Mouse (Mus musculus) midbrain, embryonic 10.5 days (tissue): Measurements from ENCODE around the gene Glrx2. TPM values are rescaled to one million over a fixed set of nuclear protein-coding genes. Genes with fewer than 3 reads are reported as not detected.
"Not testable (repeated sequence)": the region's sequence is repeated elsewhere in the genome, so short reads cannot be mapped to it uniquely, and the experiment has no call there.

ENCODE experiments used
- DNase-seq: peaks from one replicate; pipeline ENCODE4 v3.0.0-alpha.2; 2017; ENCODE audit warnings: low spot score
- H3K27ac ChIP-seq: fragments of 300-500 bp; sonication (generic); replicated peaks from 2 replicates; pipeline ENCODE4 v1.5.1; 2016; ENCODE audit warnings: mild to moderate bottlenecking
- H3K27me3 ChIP-seq: fragments of 300-500 bp; sonication (generic); 2 replicates; pipeline ENCODE4 v1.6.1; 2016; ENCODE audit warnings: low read depth, mild to moderate bottlenecking; ENCODE audit not compliant: poor library complexity, severe bottlenecking
- H3K36me3 ChIP-seq: fragments of 300-500 bp; sonication (generic); 2 replicates; pipeline ENCODE4 v1.6.1; 2016; ENCODE audit warnings: mild to moderate bottlenecking, moderate library complexity
- H3K4me1 ChIP-seq: fragments of 300-500 bp; sonication (generic); 2 replicates; pipeline ENCODE4 v1.6.1; 2016
- H3K4me3 ChIP-seq: fragments of 300-500 bp; sonication (generic); 2 replicates; pipeline ENCODE4 v1.5.1; 2016; ENCODE audit warnings: mild to moderate bottlenecking, moderate library complexity
- H3K9me3 ChIP-seq: fragments of 300-500 bp; sonication (generic); replicated peaks from 2 replicates; pipeline ENCODE4 v1.6.1; 2016; ENCODE audit warnings: mild to moderate bottlenecking
- WGBS: fragments of 180-500 bp; shearing (Covaris S2); methylation state at CpG from one replicate; pipeline ENCODE4 v1.1.7; 2016; 5-methylcytosine and 5-hydroxymethylcytosine counted together
- polyA plus RNA-seq: library from polyadenylated mRNA; unstranded; fragments of >200 nt; fragmentation: Nextera tagmentation; extraction: Ambion mirVana; gene quantifications from 2 replicates; pipeline ENCODE4 v1.2.1, GENCODE M21; 2016

Glrx2 gene
- 71.4 and 72.5 TPM in 2 replicates for polyA plus RNA-seq

DNA sequence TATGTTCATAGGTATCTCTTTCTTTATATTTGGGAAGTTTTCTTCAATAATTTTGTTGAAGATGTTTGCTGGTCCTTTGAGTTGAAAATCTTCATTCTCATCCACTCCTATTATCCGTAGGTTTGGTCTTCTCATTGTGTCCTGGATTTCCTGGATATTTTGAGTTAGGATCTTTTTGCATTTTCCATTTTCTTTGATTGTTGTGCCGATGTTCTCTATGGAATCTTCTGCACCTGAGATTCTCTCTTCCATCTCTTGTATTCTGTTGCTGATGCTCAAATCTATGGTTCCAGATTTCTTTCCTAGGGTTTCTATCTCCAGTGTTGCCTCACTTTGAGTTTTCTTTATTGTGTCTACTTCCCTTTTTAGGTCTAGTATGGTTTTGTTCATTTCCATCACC is at the start of gene Glrx2:
Gene Glrx2, plus strand, starts transcription at position 301 of the 400 bp plus-strand sequence.
- not testable (repeated sequence) for H3K4me3 ChIP-seq, H3K27me3 ChIP-seq, H3K27ac ChIP-seq, H3K9me3 ChIP-seq, H3K36me3 ChIP-seq, H3K4me1 ChIP-seq, DNase-seq
- WGBS = no CpG with 5 or more reads among the region's 2 CpGs

DNA sequence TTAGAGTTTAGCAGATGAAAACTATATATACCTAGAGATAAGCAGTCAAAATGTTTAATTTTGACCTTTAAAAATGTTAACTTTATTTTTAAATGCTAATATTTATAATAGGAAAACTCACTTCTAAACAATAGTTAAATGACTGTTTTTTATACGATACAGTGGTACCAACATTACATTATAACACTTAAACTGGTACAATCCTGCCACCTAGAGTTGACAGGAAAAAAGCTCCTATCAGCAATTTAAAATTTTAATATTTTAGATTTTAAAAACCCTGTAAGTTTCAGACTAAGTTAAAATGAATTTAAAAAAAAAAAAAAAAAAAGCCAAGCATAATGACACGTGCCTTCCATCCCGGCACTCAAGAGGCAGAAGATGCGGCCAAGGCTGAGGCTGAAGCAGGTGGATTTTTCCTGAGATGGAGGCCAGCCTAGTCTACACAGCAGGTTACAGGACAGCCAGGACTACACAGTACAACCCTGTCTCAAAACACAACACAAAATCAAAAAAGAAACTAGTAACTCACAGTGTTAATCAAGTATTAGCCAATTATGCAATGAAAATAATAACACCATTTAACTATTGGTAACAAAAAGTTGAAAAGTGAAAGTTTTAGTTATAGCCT is 40.3 kb upstream of the Glrx2 start:
- H3K27ac ChIP-seq = no peak overlapping the region

DNA sequence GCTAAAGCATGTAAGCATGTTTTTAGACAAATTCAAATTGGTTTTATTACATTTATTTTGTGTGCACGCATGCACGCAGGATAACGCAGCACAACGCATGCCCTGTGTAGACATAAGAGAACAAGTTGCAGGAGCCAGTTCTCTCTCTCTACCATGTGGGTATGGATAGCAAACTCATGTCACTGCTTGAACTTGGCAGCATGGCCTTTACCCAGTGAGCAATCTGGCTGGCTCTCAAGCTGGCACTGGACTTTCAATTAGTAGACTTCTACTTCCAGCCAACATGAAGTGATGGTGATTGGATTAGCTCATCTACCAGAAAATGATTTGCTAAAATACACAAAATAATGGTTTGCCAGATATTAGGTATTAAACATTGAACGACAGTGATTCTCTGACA is 35.0 kb upstream of the Glrx2 start:
- H3K9me3 ChIP-seq = no peaks in the 10 kb centered on the region
- DNase-seq = no peak
- no peaks in the 10 kb centered on the region for H3K4me1 ChIP-seq
- H3K27ac ChIP-seq = no peak overlapping the region
- no peaks in the 10 kb centered on the region for H3K27me3 ChIP-seq
- H3K4me3 ChIP-seq = no peak overlapping the region
- H3K36me3 ChIP-seq = peaks cover 79% of the 10 kb centered on the region
- 96% methylated on average over 5 of the region's 5 CpGs for WGBS

More for the DNA sequence above, 40.3 kb upstream of the Glrx2 start:
- WGBS = 94% methylated on average over 4 of the region's 4 CpGs
- Histone ChIP-seq H3K27me3 (no peaks in the 10 kb centered on the region), H3K4me1 (no peaks in the 10 kb centered on the region), H3K9me3 (no peaks in the 10 kb centered on the region), H3K36me3 (peaks cover 86% of the 10 kb centered on the region), H3K4me3 (no peak overlapping the region)
- no peak for DNase-seq

DNA sequence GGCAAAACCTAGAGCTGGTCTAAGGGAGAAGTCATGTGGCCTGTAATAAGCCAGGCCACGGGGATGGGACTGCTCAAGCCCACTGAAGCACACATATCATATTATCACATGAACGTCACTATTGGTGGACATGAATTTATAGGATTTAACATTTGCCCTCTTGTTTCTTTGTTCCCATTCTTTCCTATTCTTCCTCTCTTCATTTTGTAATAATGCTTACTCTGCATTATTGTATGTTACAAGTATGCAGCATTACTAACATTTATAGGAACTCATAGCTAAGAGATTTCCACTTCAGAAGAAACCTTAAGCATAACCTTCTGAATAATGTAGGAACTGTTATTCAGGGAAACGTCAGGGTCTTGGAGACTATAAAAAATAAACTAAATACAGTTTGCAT is 31.3 kb upstream of the Glrx2 start:
- 92% methylated on average over 3 of the region's 3 CpGs for WGBS

DNA sequence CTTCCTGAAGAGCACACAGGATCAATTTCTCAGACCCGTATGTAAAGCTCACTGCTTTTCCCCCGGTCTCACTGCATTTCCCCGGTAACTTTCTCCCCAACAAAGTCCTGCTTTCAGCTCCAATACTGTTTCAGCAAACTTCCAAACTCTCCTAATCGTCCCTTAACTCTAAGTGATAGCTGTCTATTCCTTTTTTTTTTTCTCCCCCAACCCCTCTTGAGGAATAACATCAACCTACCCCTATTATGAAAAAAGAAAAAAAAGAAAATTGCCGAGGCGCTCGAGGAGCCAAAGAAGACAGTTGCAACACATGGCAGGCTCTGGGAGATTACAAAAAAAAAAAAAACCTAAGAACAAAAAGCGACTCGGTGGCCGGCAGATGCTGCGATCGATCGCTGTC is 14.4 kb upstream of the Glrx2 start:
- Histone ChIP-seq H3K36me3 (peaks cover 22% of the 10 kb centered on the region), H3K4me3 (peak overlapping the region; percentile 84), H3K27me3 (no peaks in the 10 kb centered on the region), H3K4me1 (peaks cover 20% of the 10 kb centered on the region), H3K27ac (peak overlapping the region; percentile 98), H3K9me3 (no peaks in the 10 kb centered on the region)
- DNase-seq = no peak
- under 1% methylated on average over 13 of the region's 13 CpGs for WGBS

More for the DNA sequence above, 31.3 kb upstream of the Glrx2 start:
- Histone ChIP-seq H3K9me3 (no peaks in the 10 kb centered on the region), H3K4me3 (no peak overlapping the region), H3K36me3 (peaks cover 79% of the 10 kb centered on the region), H3K27ac (no peak overlapping the region), H3K27me3 (no peaks in the 10 kb centered on the region), H3K4me1 (no peaks in the 10 kb centered on the region)
- no peak for DNase-seq

DNA sequence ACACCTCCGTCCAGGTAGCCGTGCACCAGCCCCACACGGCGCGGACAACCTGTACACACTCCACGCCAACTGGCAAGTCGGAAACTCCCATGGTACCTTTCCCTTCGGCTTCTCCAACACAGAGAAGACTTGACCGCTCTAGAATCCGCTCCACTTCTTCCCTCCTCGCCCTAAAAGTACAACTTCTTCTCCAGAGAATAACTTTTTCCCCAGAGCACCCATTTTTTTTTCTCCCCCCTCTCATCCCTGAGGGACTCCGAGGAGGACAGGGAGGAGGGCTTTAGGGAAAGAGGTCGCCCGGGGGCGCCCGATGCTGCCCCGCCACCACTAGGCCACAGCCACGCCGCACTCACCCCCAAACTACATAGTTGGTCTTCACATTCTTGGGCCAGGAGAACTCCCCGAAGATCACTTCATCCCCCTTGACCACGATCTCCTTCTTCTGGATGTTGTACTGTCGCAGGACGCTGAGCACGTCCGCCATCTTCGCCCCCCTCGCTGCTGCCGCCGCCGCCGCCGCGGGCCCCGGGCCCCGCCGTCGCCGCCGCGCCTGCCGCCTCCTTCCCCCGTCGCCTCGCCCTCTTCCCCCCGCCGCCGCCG is 13.9 kb upstream of the Glrx2 start:
- peak overlapping the region; percentile 98 for H3K27ac ChIP-seq
- H3K36me3 ChIP-seq = peaks cover 18% of the 10 kb centered on the region
- no peak for DNase-seq
- WGBS = under 1% methylated on average over 45 of the region's 48 CpGs
- H3K27me3 ChIP-seq = no peaks in the 10 kb centered on the region
- no peaks in the 10 kb centered on the region for H3K9me3 ChIP-seq
- H3K4me1 ChIP-seq = peaks cover 20% of the 10 kb centered on the region
- H3K4me3 ChIP-seq = peak overlapping the region; percentile 84

GRCm38 (mm10) chr1:143702741-143703262 is 13.3 kb upstream of the Glrx2 start, which contains the start of gene Cdc73:
Gene Cdc73, minus strand, starts transcription at chr1:143702893.
- no peaks in the 10 kb centered on the region for H3K27me3 ChIP-seq
- H3K9me3 ChIP-seq = no peaks in the 10 kb centered on the region
- WGBS = under 1% methylated on average over 73 of the region's 74 CpGs
- peaks cover 20% of the 10 kb centered on the region for H3K4me1 ChIP-seq
- H3K27ac ChIP-seq = peak within 1 kb of the TSS; percentile 98
- peak; percentile 90 for DNase-seq
- H3K4me3 ChIP-seq = peak within 1 kb of the TSS; percentile 84
- peaks cover 12% of the 10 kb centered on the region for H3K36me3 ChIP-seq

DNA sequence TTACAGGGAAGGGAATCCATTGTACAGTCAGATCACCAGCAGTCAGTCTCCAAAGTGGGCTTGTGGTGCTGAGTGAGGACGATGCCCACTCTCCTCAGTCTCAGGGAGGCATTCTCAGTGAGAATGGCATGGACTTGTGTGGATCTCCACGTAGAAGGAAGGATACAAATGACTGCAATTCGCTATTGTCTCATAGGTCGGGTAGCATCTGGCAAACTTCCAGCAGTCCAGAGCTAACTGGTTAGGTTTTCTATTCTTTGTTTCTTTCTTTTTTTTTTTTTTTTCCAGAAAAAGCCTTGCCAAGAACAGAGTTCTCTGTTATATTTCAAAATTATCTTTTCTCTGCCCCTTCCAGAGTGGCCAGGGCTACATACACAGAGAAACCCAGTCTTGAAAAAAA is 9.1 kb upstream of the Glrx2 start:
- H3K27me3 ChIP-seq = no peaks in the 10 kb centered on the region
- 82% methylated on average over 4 of the region's 4 CpGs for WGBS

DNA sequence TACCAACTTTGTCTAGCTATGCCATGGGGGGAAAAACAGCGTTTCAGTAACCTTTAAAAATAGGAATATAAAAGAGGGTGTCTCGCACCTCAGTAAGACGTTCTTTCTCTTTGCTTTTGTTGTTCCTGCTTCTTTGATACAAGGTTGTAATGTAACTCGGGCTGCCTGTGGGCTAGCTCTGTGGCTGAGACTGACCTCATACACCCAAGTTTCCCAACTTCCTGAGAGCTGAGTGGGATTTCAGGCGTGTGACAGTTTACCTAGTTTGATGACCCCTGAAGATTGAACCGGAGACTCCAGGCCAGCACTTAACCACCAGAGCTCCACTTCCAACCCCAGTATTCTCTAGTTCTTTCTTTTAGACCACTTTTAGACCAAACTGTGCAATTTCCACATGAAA is 7.8 kb upstream of the Glrx2 start:
- Histone ChIP-seq H3K27me3 (no peaks in the 10 kb centered on the region), H3K4me1 (peaks cover 2% of the 10 kb centered on the region), H3K36me3 (no peaks in the 10 kb centered on the region), H3K9me3 (no peaks in the 10 kb centered on the region), H3K4me3 (no peak overlapping the region), H3K27ac (no peak overlapping the region)
- 87% methylated on average over 6 of the region's 6 CpGs for WGBS
- DNase-seq = no peak

More for the DNA sequence above, 9.1 kb upstream of the Glrx2 start:
- Histone ChIP-seq H3K36me3 (no peaks in the 10 kb centered on the region), H3K27ac (no peak overlapping the region), H3K4me3 (no peak overlapping the region), H3K4me1 (peaks cover 5% of the 10 kb centered on the region), H3K9me3 (no peaks in the 10 kb centered on the region)
- DNase-seq = no peak

- Histone ChIP-seq H3K36me3 (no peaks in the 10 kb centered on the region), H3K27ac (no peak overlapping the region), H3K4me3 (no peak overlapping the region), H3K27me3 (no peaks in the 10 kb centered on the region), H3K9me3 (no peaks in the 10 kb centered on the region), H3K4me1 (no peaks in the 10 kb centered on the region)
- no peak for DNase-seq
- WGBS = 81% methylated on average over 7 of the region's 7 CpGs
Measured at GRCm38 (mm10) chr1:143709966-143710626, 6.0 kb upstream of the Glrx2 start.

DNA sequence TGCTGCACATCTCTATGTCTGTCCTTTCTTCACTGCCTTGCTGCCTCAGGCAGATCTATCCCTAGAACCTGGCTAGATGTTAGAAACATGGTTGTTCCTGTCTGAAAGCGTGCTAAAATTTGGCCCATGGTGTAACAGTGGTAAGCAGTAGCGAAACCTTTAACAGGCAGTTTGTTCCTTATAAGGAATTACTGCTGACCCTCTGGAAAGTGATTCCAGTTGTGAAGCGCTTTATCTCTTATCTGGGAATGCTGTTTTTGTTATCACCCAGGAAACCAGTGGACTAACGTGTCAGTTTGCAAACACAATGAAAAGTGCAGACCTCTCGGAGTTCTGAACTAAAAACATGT is 5.5 kb upstream of the Glrx2 start:
- no peak for DNase-seq

DNA sequence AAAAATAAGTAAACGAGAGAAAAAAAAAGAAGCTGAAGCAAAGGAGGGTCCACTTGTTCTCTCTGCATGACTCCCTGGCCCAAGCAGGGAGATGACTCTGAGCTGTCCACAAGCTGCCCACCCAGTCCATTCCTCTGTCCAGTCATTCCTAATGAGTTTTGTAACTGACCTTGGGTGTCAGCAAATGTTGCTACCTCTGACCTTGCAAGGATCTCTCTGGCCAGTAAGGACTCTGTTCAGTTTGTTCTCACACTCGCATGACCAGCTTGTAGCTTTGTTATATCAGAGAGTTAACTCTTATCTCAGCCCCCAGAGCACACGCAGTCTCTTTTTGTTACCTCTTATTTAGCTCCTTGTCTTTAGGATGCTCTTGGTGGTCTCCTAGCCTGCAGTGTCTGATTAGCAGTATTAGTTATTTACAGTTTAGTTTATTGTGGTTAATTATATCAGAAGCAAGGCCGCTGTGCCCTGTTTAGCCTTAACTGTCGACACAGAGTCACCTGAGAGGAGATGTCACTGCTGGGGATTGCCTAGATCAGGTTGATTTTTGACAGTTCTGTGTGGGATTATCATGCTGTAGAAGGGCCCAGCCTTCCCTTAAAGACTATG is 8.4 kb downstream of the Glrx2 start:
- Histone ChIP-seq H3K4me1 (no peaks in the 10 kb centered on the region), H3K4me3 (no peak overlapping the region), H3K27me3 (no peaks in the 10 kb centered on the region), H3K27ac (no peak overlapping the region), H3K9me3 (no peaks in the 10 kb centered on the region), H3K36me3 (no peaks in the 10 kb centered on the region)
- 89% methylated on average over 5 of the region's 5 CpGs for WGBS
- DNase-seq = no peak

More for the DNA sequence above, 5.5 kb upstream of the Glrx2 start:
- Histone ChIP-seq H3K27me3 (no peaks in the 10 kb centered on the region), H3K27ac (no peak overlapping the region), H3K36me3 (no peaks in the 10 kb centered on the region), H3K4me1 (no peaks in the 10 kb centered on the region), H3K4me3 (no peak overlapping the region), H3K9me3 (no peaks in the 10 kb centered on the region)
- WGBS = 79% methylated on average over 5 of the region's 5 CpGs
